Mouse (Mus musculus) adrenal gland, adult 18-20 months (tissue): ENCODE measurements around the gene Rfk. TPM values are rescaled to one million over a fixed set of nuclear protein-coding genes. Genes with fewer than 3 reads are reported as not detected.

Source experiments
- DNase-seq, 2 experiments: peaks; one replicate each; pipeline ENCODE4 v3.0.0; 2021 to 2022; ENCODE audit warnings: low spot score in 2 of 2
- long read RNA-seq, 2 experiments: library from polyadenylated mRNA; stranded (forward); transcript quantifications; one replicate each; pipeline ENCODE4 v2.0.0; 2021
- total RNA-seq, 2 experiments: library from RNA; stranded (reverse); gene quantifications; 1 replicate in 1 of 2; 2 replicates in 1 of 2; pipeline ENCODE4 v1.2.3; 2021

The Rfk gene
- 100 to 1,000 TPM in 1 of 2 experiments, 10 to 100 TPM in 1; 74.3 to 417 TPM for total RNA-seq
- long read RNA-seq, experiment 1, transcript Rfk-201 (4 exons, 2,482 nt): major isoform, 48 of 51 reads
- long read RNA-seq, experiment 1, partial matches to known transcripts: 2 of 51 reads
- long read RNA-seq, experiment 1, other reads (novel, unspliced or antisense): 1 of 51 reads
- long read RNA-seq, experiment 2, transcript Rfk-201 (4 exons, 2,482 nt): major isoform, 1,086 of 1,201 reads
- long read RNA-seq, experiment 2, partial matches to known transcripts: 32 of 1,201 reads
- long read RNA-seq, experiment 2, other reads (novel, unspliced or antisense): 83 of 1,201 reads

DNA sequence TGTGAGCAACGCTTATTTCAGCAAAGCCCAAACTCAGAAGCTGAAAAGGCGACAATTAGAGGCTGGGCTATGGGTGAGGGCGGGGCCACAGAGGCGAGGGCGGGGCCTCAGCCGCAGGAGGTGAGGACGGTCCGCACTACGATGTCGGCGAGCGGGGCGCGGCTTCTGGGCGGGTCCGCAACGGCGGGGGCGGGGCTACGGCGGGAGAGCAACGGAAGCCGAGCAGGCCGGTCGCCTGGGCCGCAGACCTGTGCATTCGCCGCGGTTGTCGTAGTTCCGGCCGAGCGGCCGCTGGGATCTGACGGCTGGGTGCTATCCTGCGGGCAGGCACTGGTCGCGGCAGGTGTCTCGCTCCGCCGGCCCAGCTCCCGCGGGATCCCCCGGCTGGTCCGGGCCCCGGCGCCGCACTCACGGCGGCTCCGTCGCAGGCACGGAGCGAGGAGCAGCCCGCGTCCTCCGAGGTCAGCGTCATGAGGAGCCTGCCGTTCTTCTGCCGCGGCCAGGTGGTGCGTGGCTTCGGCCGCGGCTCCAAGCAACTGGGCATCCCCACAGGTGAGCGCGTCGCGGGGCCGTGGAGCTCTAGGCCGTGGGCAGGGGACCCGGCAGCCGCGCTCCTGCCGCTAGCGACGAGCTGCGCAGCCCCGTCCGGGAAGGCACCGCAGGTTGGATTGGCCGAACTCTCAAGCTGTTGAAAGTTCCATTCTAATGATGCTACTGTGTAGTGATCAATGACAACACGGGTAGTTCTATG lies at the start of gene Rfk:
TSS of gene Rfk (plus strand) at position 203 of the 751 bp plus-strand sequence.
- DNase-seq: peak; percentile 91 to 94

DNA sequence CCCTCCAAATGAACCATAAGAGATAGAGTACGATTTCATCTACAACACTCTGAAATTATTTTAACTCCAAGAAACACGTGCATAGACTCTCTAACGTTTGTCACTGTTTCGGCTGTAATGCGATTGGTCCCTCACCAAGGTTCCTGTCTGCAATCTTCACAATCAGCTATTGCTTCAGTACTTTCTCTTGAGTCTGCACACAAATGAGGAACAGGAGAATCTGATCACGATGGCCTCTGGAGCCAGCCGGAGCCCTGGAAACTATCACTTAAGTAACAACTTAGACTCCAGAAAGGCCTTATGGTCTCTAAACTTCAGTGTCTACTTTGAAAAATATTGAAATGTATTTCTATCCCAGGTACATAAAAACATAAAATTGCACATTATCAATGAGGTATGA lies 49.0 kb upstream of the Rfk start:
- no peak for DNase-seq

DNA sequence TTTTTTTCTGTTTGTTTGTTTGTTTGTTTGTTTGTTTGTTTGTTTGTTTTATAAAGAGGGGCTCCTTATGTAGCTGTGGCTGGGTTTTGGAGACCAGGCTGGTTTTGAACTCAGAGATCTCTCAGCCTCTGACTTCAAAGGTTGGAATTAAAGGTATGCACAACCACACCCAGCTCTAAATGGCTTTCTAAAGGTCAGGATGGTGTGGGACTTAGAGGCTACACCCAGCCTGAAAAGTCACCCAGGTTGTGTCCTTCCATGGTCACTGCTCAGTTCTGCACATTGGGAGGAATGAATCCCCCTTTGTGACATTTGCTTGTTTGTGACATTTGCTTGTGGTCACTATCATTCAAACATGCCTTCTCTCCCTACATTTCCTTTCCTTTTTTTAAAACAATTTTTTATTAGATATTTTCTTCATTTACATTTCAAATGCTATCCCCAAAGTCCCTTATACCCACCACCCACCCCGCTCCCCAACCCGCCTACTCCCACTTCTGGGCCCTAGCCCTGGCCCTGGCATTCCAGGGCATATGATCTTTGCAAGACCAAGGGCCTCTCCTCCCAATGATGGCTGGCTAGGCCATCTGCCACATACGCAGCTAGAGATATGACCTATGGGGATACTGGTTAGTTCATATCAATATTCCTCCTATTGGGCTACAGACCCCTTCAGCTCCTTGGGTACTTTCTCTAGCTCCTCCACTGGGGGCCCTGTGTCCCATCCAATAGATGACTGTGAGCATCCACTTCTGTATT lies 46.9 kb upstream of the Rfk start:
- no peak for DNase-seq

DNA sequence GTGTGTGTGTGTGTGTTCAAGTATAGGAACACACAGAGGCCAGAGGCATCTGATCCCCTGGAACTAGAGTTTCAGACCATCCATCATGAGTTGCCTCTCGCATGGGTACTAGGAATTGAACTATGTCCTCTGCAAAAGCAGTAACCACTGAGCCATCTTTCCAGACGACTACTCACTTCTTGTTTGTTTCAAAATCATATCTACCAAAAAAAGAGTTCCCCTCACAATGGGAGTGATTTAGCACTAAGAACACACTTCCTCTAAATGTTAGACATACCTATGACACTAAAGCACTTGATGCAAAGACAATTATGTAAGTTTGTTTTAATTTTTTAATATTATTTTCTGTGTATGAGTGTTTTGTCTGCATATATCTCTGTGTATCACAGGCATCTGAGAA lies 46.0 kb upstream of the Rfk start:
- DNase-seq: no peak

DNA sequence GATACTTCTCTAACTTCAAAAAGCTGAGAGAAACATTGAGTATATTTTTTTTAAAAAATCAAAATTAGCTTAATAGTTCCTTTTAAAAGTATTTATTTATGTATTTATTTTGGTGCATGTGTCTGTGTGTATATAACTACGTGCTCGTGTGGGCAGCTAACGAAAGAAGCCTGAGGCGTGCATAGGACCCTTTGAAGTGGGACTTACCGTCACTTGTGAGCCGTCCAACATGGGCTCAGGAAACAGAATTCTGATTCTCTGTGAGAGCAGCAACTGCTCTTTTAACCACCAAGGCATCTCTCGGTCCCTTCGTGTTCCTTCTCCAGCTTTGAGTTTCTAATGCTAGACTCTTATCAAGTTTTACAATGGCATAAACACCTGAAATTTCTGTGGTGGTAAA lies 40.1 kb upstream of the Rfk start:
- DNase-seq: no peak

DNA sequence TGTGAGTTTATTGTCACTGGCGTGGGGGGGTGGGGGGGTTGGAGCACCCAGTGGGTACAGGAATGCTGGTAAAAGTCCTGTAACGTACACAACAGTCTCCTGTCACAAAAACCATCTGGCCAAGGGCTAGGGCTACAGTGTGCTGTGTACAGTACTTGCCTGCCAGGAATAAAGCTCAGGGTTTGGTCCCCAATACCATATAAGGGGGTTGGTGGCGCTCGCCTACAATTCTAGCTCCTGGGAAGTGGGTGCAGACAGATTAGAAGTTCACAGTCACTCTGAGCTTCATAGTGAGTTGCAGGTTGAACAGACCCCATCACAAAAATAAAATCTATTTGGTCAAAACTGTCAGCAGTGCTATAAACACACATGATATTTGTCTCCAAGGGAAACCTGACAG lies 39.5 kb upstream of the Rfk start:
- DNase-seq: no peak

DNA sequence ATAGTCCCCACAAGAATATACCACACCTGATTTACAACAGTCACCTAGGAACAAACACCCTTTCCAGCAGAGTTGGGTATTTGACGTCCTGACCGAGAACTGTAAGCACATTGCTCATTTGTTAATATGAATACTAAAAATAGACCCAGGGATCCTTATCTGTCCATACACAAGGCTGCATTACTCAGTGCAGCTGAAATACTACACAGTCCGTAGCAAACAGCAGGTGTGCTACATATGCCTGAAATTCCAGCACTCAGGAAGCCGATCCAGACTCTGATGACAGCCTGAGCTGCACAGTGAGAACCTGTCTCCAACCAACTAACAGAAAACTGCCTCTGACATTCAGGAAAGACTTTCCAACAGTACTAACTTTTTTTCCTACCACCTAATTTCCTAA lies 39.0 kb upstream of the Rfk start:
- no peak for DNase-seq

DNA sequence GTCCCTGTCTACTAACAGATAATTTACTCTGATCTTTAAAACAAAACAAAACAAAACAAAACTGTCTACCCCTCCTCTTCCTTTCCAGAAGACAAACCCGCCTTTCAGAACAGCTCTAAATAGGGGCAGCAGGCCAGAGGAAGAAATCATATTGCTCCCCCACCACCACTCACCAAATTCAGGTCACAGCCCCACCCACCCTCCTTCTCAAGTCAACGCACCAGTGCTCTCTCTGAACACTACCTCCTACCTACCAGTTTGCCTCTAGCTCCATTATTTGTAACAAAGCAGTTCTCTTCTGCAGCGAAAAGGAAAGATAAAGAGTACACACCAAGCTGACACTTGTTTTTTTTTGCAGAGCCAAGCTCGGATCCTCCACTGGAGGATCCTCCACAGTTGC lies 38.5 kb upstream of the Rfk start:
- DNase-seq: no peak

DNA sequence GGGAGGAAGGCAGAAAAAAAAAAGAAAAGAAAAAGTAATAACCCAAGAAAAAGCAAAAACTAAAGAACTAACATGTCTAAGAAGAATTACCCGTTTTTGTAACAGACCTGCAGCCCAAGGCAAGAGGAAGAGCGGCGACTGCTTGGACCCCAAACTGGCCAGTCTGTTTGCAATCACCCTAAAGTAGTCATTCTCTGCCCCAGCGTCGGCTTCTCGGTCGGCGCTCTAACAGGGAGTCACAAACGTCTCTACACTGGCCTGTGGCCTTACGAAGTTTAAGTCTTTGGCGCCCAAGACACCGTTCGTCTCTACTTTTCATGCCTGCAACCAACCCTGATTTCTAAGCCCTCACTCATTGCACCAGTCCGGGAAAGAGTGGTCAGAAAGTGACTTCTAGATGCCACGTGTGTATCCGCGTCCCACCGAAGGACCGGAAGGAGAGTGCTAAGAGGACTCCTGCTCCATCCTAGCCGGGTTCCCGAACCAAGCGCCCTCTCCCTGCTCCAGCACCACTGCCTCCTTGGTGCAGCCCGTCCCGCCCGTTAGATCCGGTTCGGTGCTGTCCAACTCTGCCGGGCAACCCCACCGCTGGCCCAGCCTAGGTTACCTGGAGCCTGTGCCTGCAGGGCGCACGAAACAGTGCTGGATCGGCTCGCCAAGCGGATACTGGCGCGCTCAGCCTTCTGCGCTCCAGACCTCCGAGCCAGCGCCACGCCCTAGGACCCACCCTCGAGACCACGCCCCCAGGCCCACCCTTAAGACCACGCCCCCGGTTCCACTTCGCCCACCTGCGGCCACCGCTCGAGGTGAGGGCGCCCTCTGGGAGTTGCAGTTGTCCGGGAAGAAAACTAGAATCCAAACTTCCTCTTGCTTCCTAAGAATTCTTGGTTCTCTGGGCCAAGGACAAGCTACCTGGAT lies 37.6 kb upstream of the Rfk start:
- DNase-seq: peak; percentile 5 to 42

DNA sequence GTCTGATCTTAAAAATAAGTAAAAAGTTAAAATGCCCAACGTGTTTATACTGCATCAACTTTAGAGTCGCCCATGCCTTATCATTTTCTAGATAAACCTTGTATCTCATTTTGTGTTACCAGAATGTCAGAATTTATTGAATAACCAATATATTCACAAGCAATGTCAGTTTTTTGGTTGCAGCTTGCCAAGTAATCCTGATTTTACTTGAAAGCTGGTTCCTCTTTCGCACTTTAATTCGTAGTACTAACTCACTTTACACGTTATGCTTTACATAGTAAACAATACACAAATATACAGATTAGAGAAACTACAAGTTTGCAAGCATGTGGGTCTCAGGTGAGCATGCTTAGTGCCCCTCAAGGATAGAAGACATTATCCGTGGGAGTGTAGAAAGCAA lies 36.9 kb upstream of the Rfk start:
- no peak for DNase-seq

DNA sequence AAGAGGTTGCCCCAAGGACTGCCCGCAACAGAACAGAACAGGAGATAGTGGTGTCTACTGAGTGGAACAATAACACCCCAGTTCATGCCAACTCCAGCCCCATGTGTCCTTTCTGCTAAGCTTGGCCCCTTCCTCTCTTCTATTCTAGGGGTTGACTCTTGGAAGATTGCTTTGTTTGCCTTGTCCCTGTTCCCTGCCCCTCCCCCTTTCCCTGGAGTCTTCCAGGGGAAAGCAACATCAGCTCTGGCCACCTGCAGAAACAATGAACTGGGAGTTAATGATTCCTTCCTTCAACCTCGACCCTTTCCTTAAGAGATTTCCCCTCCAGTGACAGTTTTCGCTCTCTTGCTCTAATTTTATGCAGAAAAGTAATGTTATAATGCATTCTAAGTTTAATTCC lies 36.5 kb upstream of the Rfk start:
- no peak for DNase-seq

DNA sequence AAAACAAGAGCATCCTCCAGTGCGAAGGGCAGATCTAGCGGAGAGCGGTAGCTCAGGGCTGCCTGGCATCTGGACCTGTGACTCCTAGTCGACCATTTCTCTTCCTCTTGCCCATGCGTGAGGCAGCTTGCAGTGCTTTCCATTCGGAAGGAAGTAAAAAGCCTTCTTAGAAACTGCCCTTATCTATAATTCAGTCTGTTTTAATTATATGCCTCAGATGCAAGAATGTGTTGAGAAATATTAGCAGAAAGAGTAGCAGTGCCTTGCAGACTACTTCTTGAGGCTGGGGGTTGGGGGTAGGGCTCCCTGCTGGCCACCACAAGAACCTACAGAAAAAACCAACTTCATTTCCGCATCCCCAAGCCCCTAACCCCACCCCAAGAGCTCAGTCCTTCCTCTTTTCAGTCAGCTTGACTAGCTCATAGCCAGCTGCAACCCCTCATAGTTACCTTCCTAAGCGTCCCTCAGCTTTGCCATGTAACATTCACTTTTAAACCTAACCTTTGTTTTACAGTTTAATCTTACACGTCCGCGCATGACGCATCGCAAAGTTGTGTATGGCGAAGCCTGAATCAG lies 34.4 kb upstream of the Rfk start:
- no peak for DNase-seq

DNA sequence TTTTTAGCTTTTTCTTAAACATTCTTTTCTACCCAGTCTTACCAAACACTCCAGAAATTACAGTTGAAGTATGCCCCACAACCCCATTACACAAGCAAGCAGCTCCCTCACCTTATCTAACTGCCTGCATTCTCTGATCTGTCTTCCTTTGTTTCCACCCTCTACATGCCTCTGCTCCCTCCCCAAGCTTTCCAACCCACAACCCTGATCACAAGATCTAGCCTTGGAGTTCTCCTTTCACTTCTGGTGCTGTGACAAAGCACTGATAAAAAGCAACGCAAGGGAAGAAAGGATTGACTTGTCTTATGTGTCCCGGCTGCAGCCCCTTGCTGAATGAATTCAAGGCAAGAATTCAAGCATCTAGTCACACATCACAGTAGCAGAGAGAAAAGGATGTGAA lies 32.7 kb upstream of the Rfk start:
- DNase-seq: no peak

DNA sequence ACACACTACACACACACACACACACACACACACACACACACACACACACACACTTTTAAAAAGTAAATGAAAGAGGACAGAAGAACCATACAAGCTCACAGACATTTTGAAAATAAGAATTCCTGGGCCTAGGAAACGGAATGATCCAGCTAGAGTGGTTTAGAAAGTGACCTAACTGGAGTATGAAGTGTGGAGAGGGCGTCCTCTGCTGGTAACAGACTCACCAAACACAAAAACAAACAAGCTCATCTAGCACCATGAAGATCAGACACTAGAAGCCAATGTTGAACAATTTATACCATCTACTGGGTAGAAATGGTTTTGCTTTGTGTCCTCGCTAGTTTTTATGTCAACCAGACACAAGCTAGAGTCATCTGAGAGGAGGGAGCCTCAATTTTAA lies 29.1 kb upstream of the Rfk start:
- DNase-seq: peak in 1 of 2 experiments; percentile 30

DNA sequence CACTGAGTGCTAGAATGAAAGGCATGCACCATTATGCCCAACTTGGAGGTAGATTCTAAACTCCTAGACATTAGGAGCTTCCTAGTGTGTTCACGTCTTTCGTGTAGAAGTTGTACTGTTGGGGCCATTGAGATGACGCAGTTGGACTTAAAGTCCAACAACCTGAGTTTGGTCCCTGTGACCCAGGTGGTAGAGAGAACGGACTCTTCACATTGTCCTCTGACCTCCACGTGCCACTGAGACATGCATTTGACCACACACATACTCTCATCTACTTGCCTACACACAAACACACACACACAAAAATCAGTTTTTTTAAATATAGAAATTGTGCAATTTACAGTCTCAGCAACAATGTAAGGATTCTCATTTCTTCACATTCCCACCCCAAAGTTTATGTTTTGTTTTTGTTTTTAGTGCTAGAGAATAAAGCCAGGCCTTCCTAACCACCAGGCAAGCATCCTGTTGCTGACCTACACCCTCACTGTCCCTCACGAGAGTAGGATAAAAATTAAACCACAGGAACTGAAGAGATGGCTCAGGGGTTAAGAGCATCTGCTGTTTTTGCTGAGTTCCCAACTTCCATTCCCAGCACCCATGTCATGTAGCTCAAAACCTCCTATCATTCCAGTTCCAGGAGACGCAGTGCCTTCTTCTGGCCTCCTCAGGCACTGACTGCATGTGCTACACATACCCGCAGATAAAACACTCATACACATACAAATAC lies 27.3 kb upstream of the Rfk start:
- no peak for DNase-seq

DNA sequence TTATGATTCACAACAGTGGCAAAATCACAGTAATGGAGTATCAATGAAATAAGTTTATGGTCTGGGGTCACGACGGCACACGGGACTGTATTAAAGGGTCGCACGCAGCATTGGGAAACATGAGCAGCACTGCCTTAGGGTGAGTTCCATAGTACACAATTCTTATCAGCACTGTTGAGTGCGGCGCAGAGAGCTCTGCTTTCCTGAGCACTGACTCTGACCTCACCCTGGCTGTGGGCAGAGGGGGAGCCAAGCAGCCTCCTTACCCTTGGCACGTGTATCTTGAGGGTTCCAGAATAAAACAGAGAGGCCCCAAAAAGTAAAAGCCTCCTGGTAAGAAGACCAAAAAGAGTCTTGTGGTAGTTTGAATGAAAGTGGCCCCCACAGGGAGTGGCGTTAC lies 25.3 kb upstream of the Rfk start:
- no peak for DNase-seq

DNA sequence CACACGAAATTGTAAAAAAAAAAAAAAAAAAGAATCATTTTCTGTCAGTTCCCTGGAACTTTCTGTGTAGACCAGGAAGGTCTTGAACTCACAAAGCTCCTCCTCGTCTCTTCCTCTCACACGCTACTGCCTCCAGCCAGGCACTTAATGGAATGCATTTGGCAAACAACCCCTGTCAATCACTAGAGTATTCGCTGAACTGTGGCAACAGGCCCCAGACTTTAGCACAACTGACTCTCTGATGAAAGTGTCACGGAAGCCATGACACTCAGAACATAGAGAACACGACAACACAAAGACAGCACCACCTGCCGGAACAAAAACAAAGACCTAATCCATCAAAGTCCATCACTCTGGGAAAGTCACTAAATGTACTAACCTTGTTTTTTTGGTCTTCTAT lies 24.3 kb upstream of the Rfk start:
- no peak for DNase-seq

DNA sequence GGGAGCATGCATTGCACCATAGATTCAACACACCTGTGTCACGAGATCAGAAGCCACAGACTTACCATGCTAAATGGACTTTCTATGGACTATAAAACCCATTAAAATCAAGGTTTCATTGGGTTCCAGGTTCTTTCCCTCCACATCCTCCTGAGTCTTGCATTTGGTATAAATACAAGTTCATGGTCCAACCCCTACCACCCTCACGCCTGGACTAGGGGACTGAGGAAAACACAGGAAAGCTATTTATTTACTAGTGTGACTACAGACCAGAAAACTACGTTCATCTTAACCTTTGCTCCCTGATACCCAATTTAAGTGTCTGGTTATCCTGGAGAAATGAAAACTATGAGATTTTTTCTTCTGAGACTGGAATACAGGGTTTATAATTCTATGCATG lies 21.1 kb upstream of the Rfk start, which contains the start of gene Gcnt1:
TSS of gene Gcnt1 (minus strand) at position 144 of the 400 bp plus-strand sequence.
- DNase-seq: no peak

DNA sequence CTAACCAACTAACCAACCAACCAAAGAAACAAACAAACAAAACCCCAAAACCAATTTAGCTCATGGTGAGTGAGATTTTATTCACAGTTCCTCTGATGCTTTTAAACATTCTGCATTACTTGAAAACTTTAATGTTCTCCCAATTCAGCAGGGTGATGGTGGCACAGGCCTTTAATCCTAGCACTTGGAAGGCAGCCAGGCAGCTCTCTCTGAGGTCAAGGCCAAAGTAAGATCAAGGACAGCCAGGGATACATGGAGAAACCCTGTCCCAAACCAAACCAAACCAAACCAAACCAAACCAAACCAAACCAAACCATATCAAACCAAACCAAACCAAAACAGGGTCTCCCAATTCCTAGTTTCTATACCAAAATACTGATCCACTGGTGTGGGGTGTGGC lies 15.0 kb upstream of the Rfk start:
- no peak for DNase-seq

DNA sequence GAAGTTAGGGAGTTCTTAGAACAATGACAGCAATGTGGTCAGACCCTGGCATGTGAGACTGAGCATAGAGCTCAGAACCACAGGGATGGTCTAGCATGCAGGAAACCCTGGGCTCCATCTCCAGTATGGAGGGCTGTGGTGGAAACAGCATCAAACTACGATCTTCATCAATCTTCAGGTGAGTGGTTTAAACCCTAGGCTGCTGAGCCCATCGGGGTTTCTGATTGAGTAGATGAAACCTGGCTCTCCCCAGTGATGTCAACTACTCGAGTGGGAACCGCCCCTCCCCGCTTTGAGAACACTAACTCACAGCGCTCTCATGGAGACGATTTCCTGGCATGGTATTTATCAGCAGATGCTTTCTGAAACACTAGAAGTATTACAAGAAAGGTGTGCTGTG lies 13.3 kb upstream of the Rfk start:
- no peak for DNase-seq
